ENCODE assay signal across 8 mouse cellular contexts in genomic region chr14:23015321-23016067, GRCm38 (mm10).
DNase-seq lines count a peak whose midpoint lies in the region; ATAC-seq lines count a peak whose summit lies in the region.

No protein-coding gene starts in this region.

- WGBS in hindbrain, embryonic 10.5 days = 68% methylated on average over 16 of the region's 16 CpGs
- WGBS in midbrain, embryonic 12.5 days = 51% methylated on average over 16 of the region's 16 CpGs

- H3K4me1 ChIP-seq in hindbrain, embryonic 10.5 days (replicated peaks) = peaks cover 24% of the 10 kb centered on the region
- peaks cover 18% of the 10 kb centered on the region for H3K4me1 ChIP-seq in midbrain, embryonic 12.5 days

- ATAC-seq in midbrain, embryonic 12.5 days (ENCODE audit: low FRiP score, low read depth) = no peak
- ATAC-seq in megakaryocyte-erythroid progenitor cell, adult 5-6 weeks (replicated peaks; ENCODE audit: low FRiP score, low TSS enrichment, poor library complexity, severe bottlenecking) = no peak

- no peak overlapping the region for H3K4me2 ChIP-seq in midbrain, embryonic 12.5 days (replicated peaks)

- H3K27ac ChIP-seq in hindbrain, embryonic 10.5 days = peak overlapping the region; percentile 73
- H3K27ac ChIP-seq in midbrain, embryonic 12.5 days (replicated peaks) = peak overlapping the region; percentile 55

- peak; percentile 5 to 19 for DNase-seq in cerebellum, postnatal 14 days
- no peak for DNase-seq in cerebellum, adult 9-11 months
- peak; percentile 41 for DNase-seq in embryo, embryonic 10 days (ENCODE audit: low spot score)
- DNase-seq in hindbrain, embryonic 10.5 days (ENCODE audit: low spot score) = no peak
- DNase-seq in thymus, postnatal 0 days (ENCODE audit: low spot score) = no peak
- no peak for DNase-seq in liver

- no peaks in the 10 kb centered on the region for H3K9me3 ChIP-seq in hindbrain, embryonic 10.5 days
- no peaks in the 10 kb centered on the region for H3K9me3 ChIP-seq in midbrain, embryonic 12.5 days

- no peaks in the 10 kb centered on the region for H3K27me3 ChIP-seq in hindbrain, embryonic 10.5 days (ENCODE audit: insufficient read depth, poor library complexity, severe bottlenecking)
- H3K27me3 ChIP-seq in midbrain, embryonic 12.5 days = no peaks in the 10 kb centered on the region

- H3K4me3 ChIP-seq in hindbrain, embryonic 10.5 days = no peak overlapping the region
- H3K4me3 ChIP-seq in midbrain, embryonic 12.5 days = no peak overlapping the region

- no peak overlapping the region for H3K9ac ChIP-seq in midbrain, embryonic 12.5 days (replicated peaks)

- H3K36me3 ChIP-seq in hindbrain, embryonic 10.5 days = no peaks in the 10 kb centered on the region
- no peaks in the 10 kb centered on the region for H3K36me3 ChIP-seq in midbrain, embryonic 12.5 days

Comparison
In these comparisons a context has a peak if more than half of its experiments do, and no peak if none do; other contexts are left out.
1. DNase-seq: peak in cerebellum, postnatal 14 days (2 of 2) and embryo, embryonic 10 days (single experiment); none in cerebellum, adult 9-11 months (single experiment), hindbrain, embryonic 10.5 days (single experiment), thymus, postnatal 0 days (single experiment) and liver (single experiment).